Mouse (Mus musculus): ENCODE measurements around the gene Rac2.

Rac2 gene

GRCm38 (mm10) chr15:78547415-78548335, 24.9 kb downstream of the Rac2 start:
- no peak for DNase-seq (ENCODE audit: low spot score)

- DNase-seq (ENCODE audit: low spot score): no peak
Observed at GRCm38 (mm10) chr15:78546060-78546459, 26.5 kb downstream of the Rac2 start.

- DNase-seq (ENCODE audit: low spot score): no peak
Observed at GRCm38 (mm10) chr15:78544561-78545001, 28.0 kb downstream of the Rac2 start, which contains the start of gene Sstr3. Gene Sstr3 (minus strand): TSS chr15:78544685.

DNA sequence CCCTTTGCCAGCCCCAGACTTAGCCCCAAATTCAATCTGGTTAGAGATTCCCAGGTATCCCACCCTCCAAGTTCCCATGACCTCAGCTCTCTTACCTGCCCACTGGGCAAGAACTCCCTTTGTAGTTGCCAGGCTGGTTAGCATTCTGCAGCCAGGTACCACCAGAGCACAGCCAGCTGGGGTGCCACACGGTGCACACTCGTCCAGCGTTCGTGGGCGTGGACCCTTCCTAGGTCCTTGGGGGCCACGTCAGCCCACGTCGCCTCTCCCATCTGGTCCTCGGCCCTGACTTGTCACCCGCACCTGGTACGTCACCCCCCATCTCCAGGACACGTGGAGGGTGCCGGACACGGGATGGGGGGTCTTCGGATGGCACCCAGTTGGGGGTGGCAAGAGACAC, 28.5 kb downstream of the Rac2 start:
- DNase-seq (ENCODE audit: low spot score): no peak

- no peak for DNase-seq (ENCODE audit: low spot score)
Observed at GRCm38 (mm10) chr15:78542767-78543303, 29.7 kb downstream of the Rac2 start.

DNA sequence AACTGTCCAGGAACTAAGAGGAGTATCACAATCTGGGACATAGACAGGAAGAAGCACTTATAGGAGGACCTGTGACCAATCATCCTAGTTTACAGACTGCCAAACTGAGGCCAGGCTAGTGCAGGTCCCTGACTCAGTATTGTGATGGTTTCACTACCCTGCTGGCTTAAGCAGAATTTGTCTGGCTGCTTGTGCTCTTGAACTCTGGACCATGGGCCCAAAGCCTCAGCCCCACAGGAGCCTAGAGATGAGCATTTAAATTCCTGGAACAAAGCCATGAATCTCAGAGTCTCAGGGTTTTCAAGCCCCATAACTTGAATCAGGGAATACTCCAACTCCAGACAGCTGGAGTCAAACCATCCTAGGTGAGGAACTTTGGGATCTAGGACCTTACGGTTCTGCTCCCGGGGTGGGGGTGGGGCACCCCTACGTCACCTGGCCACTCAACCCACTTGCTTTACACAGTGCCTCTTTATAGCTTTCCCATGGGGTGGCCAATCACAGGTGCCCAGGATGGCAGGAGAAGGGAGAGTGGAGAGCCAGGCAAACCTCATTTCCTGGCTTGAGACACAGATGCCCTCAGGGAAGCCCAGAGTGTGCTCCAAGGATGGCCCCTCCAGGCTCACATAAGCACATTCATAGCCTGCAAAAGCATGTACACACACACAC, 30.4 kb downstream of the Rac2 start:
- no peak for DNase-seq (ENCODE audit: low spot score)

GRCm38 (mm10) chr15:78541606-78542005, 31.0 kb downstream of the Rac2 start:
- DNase-seq (ENCODE audit: low spot score): no peak

DNA sequence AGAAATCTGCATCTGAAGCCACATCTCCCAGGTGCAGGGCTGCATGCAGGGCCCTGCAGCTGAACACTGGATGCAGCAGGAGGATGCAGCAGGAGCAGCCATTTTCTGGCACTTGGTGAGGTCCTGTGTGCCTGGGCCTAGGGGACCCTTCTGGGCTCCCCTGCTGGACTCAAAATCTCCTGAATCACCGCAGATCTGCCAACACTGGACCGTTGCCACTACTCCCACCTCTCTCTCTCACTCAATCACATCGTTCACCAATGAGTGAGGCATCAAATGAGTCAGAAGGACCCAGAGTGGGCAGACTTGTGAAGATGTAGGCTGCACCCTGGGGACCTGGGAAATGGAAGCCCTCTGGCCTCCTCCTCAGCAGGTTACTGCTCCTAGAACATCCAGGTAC, 31.5 kb downstream of the Rac2 start:
- no peak for DNase-seq (ENCODE audit: low spot score)

DNA sequence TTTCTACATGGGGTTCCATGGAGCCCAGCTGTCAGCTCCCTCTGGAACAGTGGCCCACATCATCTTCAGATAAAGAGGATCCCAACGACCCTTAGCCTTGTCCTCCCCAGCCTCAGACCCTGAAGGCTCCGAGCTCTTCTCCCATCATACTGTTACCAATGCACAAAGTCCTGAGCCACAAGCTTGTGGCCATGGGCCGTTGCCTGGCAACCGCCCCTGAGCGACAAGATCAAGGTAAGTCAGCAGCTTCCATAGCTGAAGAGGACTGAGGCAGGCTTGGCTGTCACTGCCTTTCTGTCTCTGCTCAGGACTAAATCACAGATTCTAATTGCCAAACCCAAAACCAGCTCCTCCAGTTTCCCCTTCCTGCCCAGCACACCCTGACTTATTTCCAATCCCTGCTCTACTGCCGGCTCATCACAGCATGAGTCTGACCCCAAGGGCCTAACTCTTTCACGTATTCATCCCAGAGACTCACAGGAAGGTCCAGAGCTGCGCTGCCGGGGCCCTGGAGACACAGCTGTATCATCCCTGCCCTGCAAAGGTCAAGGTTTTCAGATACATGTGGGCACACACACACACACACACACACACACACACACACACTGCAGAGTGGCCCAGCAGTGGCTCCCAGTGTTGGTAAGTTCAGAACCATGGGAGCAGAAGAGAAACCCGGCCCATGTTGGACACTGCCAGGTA, 36.7 kb downstream of the Rac2 start:
- no peak for DNase-seq (ENCODE audit: low spot score)

- DNase-seq (ENCODE audit: low spot score): no peak
Observed at GRCm38 (mm10) chr15:78533346-78533835, 39.2 kb downstream of the Rac2 start.

DNA sequence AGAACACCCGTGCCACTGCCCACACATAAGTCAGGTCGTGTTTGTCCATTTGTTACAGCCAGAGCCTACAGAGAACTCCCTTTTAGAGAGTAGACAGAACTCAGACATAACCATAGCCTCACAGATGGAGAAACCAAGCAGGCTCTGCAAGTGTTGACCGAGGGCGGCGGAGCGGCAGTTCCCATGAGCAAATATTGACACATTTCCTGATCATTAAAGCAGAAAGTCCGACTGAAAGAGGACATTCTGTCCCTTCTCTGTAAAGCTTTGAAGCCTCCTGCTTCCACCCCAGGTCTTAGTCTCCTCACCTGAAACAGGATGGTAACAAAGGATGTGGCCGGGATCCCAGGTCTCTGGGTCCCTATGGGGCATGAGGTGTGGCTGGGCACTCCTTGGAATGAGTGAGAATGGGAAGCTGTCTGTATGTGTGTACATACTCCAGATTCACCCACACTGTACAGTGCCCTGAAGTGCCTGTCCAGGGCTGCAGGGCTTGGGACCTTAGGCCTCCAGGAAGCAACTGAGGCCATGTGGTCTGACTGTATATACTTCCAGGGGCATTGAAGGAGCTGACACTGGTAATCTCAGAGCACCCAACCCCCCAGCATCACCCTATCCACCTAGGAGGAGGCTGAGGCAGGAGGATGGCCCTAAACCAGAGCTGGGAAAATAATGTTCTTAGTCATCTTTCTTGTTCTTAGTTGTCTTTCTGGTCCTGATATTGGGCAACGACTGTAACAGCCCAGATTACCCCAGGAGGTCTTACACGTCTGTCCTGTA, 39.8 kb downstream of the Rac2 start:
- no peak for DNase-seq (ENCODE audit: low spot score)

DNA sequence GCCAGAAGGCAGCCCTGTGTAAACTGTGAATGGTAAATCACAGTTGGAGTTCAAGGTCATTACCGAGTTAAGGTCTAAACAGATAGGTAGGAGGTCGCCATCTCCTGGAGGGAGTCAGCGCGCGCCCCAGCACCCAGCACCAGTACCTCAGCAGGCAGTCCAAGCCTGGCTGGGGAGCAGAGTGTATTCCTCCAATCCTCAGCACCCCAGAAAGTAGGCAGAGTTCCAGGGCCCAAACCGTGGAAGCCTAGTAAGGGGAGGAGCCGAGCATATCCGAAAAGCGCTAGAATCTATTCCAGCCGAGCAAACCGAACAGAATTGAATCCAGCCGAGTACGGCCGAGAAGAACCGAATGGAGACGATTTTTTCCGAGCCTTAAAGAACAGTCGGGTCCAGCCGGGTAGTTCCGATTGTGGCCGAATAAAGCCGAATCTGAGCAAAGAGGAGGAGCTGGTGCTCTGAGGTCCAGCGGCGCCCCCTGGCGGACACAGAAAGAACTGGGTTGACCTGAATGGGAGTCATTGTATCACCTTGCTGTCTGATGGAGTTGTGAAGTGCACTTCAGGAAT, 40.6 kb downstream of the Rac2 start:
- peak; percentile 99 for DNase-seq (ENCODE audit: low spot score)

DNA sequence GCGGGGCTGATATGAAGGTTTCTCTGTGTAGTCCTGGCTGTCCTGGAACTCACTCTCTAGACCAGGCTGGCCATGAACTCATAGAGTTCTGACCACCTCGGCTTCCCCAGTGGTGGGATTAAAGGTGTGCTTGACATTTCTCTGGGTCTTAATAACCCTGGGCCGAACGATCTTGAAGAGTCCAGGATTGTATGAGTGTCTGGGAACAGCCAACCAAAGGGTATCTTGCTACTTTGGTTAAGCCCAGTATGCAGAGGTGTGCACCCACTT, 41.2 kb downstream of the Rac2 start:
- DNase-seq (ENCODE audit: low spot score): no peak

- no peak for DNase-seq (ENCODE audit: low spot score)
Observed at GRCm38 (mm10) chr15:78530671-78531450, 41.7 kb downstream of the Rac2 start, which contains the start of gene C1qtnf6. Gene C1qtnf6 (minus strand): TSS chr15:78531416.

GRCm38 (mm10) chr15:78530141-78530540, 42.4 kb downstream of the Rac2 start:
- DNase-seq (ENCODE audit: low spot score): no peak

DNA sequence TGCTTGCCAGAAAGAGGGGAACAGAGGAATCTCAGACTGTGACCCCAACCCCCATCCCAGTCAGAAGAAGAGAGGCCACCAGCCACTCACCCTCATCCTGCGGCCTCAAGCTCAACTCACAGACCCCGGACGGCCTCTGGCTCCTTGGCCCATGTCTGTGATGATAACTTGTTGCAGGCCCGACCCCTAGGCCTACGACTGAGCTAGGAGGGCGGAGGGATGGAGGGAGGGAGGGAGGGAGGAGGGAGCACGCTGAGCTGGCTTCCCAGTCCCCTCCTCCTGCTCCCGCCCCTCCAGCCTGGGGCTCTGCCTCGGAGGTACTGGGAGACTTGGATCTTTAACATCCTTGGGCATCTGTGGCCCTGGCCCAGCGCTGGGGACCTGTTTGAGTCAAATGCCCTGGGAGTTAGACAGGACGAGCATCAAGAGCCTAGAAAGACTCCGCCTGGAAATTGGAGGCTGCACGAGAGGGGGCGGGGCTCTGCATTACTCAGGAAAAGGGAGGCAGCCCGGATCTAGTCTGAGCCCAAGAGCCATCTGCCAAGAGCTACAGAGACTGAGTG, 43.1 kb downstream of the Rac2 start:
- peak; percentile 84 for DNase-seq (ENCODE audit: low spot score)

- DNase-seq (ENCODE audit: low spot score): no peak
Observed at GRCm38 (mm10) chr15:78528726-78529411, 43.7 kb downstream of the Rac2 start.

DNA sequence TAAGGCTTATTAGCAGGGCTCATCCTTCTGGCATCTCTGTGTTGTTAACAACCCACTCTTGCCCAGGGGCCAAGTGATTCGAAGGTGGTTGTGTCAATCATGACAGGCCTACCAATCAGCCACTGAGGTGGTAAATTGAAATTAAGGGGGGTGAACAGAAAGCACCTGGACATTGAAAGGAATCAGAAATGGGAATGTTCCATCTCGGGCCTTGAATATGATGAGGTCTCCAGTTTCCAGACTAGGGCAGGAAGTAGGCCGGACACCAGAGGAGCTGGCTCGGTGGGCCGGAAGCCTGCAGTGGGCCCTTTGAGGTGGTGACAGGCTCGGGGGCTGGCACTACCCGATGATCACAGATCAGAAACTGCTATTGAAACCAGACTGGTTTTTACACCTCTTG, 44.6 kb downstream of the Rac2 start:
- DNase-seq (ENCODE audit: low spot score): no peak

DNA sequence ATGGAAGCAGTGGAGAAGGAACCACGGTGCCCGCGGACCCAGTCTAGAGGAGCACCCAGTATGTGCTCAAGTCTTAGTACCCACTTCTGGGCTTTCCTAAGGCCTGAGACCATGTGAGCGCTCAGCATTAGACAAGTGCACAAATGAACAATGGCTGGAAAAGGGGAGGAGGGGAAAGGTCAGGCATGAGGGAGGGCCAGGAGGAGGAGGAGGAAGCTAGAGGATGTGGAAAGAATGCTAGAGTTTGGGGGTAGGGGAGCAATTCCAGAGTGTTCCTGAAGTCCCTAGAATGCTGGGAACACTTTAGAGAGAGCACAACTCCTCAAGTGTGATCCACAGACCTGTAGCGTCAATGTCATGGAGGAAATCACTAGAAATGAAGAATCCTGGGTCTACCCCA, 48.4 kb downstream of the Rac2 start:
- no peak for DNase-seq (ENCODE audit: low spot score)

Measured in embryo, embryonic 10.5 days (tissue).